Mouse (Mus musculus): ENCODE data around the gene Vps26a. TPM values are rescaled to one million over a fixed set of nuclear protein-coding genes. Genes with fewer than 3 reads are reported as not detected.

Gene Vps26a
- polyA plus RNA-seq (2016; fragmentation: Nextera tagmentation; extraction: Ambion mirVana), result 93.4 and 96.5 TPM in 2 replicates

DNA sequence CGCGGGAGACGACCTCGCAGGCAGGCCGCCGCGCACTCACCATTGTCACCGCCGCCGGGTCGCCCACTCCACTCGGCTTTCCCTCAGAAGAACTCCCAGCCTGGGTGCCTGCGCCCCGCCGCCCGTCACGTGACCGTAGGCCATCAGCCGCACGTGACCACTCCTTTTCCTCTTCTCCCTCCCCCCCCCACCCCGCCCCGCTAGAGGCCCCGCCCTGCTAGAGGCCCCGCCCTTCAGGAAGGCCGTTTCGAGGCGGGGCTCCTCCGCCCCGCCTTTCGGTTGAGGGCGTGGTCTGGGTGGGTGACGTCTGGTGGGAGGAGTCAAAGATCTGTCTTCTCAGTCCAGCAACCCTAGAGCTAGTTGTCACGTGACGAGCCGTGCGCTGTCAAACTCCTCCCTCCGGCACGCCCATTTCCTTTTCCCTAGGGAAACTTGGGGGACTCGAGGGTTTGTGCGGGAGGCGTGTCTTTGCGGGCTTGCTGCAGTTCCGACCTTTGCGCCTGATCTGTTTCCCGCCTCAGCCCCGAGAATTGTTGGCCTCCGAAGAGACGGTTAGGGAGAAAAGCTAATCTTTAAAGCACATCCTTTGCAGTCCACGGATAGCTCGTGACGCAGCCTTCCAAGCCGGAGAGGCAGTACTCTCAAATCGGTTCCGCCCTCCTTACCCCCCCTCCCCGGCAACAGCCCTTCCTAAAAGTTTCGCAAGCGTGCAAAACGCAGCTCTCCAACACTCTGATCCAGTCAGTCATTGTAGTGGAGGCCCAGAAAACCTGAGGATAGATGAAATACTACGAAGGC lies at the start of gene Vps26a:
Gene Vps26a, minus strand, starts transcription at position 188 of the 798 bp plus-strand sequence.
- Histone ChIP-seq H3K27ac (peak within 1 kb of the TSS; percentile 92), H3K9me3 (no peaks in the 10 kb centered on the region), H3K27me3 (ENCODE audit: poor library complexity, severe bottlenecking) (no peaks in the 10 kb centered on the region), H3K36me3 (replicated peaks) (no peaks in the 10 kb centered on the region), H3K4me1 (peaks cover 24% of the 10 kb centered on the region), H3K4me3 (peak within 1 kb of the TSS; percentile 96)
- under 1% methylated on average over 54 of the region's 59 CpGs for WGBS
- DNase-seq (ENCODE audit: extremely low spot score, low spot score), result peak; percentile 99

DNA sequence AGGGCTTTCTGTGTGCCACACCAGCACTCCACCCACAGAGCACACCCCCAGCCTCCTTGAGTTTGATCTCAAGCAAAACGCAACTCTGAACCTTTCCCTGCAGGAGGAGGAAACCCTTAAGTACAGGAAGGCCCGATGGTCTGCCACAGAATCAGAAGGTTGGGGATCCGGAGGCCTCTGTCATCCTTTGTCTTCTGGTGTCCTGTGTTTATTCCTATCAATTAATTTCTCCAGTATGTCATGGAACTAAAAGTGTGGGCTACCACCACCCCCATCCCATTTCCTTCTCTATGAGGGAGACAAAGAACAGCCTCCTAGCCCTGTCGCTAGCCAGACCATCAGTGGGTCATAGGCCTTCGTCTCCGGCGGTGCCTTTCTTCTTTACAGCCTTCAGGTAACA lies 47.9 kb upstream of the Vps26a start:
- no peak for DNase-seq (ENCODE audit: extremely low spot score, low spot score)
- Histone ChIP-seq H3K4me3 (no peak overlapping the region), H3K9me3 (no peaks in the 10 kb centered on the region), H3K27me3 (ENCODE audit: poor library complexity, severe bottlenecking) (no peaks in the 10 kb centered on the region), H3K36me3 (replicated peaks) (no peaks in the 10 kb centered on the region), H3K27ac (no peak overlapping the region), H3K4me1 (no peaks in the 10 kb centered on the region)
- 86% methylated on average over 7 of the region's 7 CpGs for WGBS

DNA sequence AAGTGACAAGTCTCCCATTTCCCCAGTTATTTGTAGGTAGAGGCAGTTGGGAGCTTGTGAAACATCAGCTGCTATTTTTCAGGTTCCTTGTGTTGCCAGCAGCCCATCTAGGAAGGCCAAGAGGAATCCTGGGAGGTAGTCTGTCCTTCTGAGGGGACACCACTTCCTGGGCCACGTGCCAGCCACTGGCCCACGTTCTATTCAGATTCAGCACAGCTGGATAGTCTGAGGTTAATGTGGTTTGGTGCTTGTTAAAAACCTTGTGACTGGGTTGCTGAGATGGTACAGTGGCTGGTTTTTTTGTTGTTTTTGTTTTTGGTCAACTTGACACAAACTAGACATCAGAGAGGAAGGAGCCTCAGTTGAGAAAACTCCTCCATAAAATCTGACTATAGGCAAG lies 46.2 kb upstream of the Vps26a start:
- no peaks in the 10 kb centered on the region for H3K27me3 ChIP-seq (ENCODE audit: poor library complexity, severe bottlenecking)
- H3K27ac ChIP-seq, result no peak overlapping the region
- WGBS, result 74% methylated on average over 2 of the region's 2 CpGs
- no peak for DNase-seq (ENCODE audit: extremely low spot score, low spot score)
- H3K4me3 ChIP-seq, result no peak overlapping the region
- H3K9me3 ChIP-seq, result no peaks in the 10 kb centered on the region
- H3K36me3 ChIP-seq (replicated peaks), result no peaks in the 10 kb centered on the region
- no peaks in the 10 kb centered on the region for H3K4me1 ChIP-seq

DNA sequence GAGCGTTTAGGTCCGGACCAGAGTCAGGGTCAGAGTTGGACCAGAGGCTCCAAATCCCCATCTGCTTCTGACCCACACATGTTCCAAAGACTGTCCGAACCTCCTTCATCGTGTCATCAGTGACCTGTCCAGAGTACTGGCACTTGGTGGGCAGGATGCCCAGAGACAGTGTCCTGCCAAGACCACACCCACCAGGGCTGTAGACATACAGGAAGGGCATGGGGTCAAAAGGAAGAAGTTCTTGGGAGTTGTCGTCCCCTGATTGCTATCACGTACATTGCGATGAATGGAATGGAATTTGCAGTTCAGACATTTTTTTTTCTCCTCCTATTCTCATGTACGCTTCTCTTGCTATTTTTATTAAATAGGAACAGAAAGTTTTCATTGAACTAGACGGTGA lies 43.6 kb upstream of the Vps26a start:
- no peak for DNase-seq (ENCODE audit: extremely low spot score, low spot score)
- Histone ChIP-seq H3K36me3 (replicated peaks) (no peaks in the 10 kb centered on the region), H3K4me3 (no peak overlapping the region), H3K27me3 (ENCODE audit: poor library complexity, severe bottlenecking) (no peaks in the 10 kb centered on the region), H3K4me1 (no peaks in the 10 kb centered on the region), H3K9me3 (no peaks in the 10 kb centered on the region), H3K27ac (no peak overlapping the region)
- WGBS, result 89% methylated on average over 9 of the region's 9 CpGs

DNA sequence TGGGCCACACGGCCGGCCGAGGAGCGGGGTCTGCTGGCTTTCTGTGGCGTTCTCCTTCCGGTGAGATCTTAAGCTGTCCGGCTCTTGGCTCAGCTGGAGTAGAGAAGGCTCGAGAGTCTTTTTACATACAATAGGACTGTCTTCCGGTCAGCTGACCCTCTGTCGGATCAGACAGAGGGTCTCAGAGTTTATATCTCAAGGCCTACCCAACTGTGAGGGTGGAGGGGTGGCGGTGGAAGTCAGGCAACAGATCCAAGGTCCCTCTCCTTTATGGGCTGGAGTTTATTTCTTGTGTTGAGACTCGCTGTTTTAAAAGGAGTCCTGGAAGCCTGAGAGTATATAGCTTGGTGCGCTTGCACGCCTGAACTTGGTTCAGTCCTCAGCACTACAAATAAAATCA lies 40.7 kb upstream of the Vps26a start, which contains the start of gene Srgn:
Gene Srgn, minus strand, starts transcription at position 101 of the 400 bp plus-strand sequence.
- Histone ChIP-seq H3K4me1 (no peaks in the 10 kb centered on the region), H3K4me3 (no peak within 1 kb of the TSS), H3K36me3 (replicated peaks) (no peaks in the 10 kb centered on the region), H3K27ac (no peak within 1 kb of the TSS), H3K27me3 (ENCODE audit: poor library complexity, severe bottlenecking) (no peaks in the 10 kb centered on the region), H3K9me3 (no peaks in the 10 kb centered on the region)
- DNase-seq (ENCODE audit: extremely low spot score, low spot score), result no peak
- WGBS, result 88% methylated on average over 14 of the region's 14 CpGs

DNA sequence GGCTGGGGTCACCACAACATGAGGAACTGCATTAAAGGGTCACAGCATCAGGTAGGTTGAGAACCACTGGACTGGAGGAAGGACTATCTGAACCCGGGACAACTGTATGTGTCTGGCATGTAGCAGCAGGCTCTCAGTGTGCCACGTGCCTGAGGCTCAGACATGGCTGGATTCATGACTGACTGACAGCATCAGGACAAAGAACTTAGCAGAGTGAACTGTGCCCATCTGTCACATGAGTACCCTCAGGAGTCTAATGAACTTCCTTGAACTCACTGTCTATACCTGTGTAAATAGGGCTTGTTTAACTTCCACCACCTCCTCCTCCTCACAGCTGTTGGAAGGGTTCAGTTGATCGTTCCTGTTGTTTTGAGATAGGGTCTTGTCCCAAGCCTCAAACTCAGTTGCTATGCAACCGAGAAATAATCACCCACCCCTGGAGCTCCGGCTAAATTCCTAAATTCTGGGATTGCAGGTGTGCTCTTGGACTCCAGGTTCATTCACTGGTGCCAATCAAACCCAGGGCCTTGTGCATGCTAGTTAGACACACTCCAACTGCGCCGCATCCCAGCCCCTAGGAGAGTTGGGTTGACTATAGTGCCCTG lies 35.8 kb upstream of the Vps26a start:
- 88% methylated on average over 7 of the region's 7 CpGs for WGBS
- Histone ChIP-seq H3K4me1 (no peaks in the 10 kb centered on the region), H3K9me3 (no peaks in the 10 kb centered on the region), H3K27ac (no peak overlapping the region), H3K27me3 (ENCODE audit: poor library complexity, severe bottlenecking) (no peaks in the 10 kb centered on the region), H3K4me3 (no peak overlapping the region), H3K36me3 (replicated peaks) (no peaks in the 10 kb centered on the region)
- DNase-seq (ENCODE audit: extremely low spot score, low spot score), result no peak

DNA sequence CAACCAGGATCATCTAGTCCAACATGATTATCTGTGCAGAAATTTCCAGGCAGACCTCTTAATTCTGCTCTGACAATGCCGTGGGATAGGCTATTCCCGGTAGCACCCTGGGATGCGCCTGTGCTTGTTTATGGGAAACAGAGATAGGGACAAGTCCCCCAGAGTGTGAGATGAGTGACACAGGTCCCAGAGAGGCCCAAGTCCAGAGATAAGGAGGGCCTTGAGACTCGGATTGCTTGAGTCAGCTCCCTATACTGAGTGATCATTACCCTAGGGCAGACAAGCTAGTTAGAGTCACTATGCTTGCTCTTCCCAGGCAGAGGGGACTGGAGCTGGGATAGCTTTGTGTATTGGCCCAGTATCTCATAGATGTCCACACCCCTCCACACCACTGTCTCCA lies 35.2 kb upstream of the Vps26a start:
- Histone ChIP-seq H3K4me3 (no peak overlapping the region), H3K4me1 (no peaks in the 10 kb centered on the region), H3K27me3 (ENCODE audit: poor library complexity, severe bottlenecking) (no peaks in the 10 kb centered on the region), H3K36me3 (replicated peaks) (no peaks in the 10 kb centered on the region), H3K27ac (no peak overlapping the region), H3K9me3 (no peaks in the 10 kb centered on the region)
- no peak for DNase-seq (ENCODE audit: extremely low spot score, low spot score)
- 74% methylated on average over 4 of the region's 4 CpGs for WGBS

DNA sequence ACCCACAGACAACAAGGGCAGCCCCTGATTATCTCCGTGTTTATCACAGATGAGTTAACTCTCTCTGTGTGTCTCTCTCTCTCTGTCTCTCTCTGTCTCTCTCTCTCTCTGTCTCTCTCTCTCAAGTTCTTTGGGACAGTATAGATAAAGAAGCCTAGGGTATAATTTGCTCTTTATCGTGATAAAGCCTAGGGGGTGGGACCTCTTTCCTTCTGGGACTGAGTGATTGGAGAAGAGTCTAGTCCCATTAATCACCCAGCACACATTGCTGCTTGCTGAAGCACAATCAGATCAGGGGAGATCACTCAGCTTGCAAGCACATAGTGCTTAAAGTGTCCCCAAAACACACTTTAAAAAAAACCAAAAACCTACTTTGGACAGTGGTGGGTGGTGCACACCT lies 34.3 kb upstream of the Vps26a start:
- no peaks in the 10 kb centered on the region for H3K9me3 ChIP-seq
- no peak for DNase-seq (ENCODE audit: extremely low spot score, low spot score)
- no peaks in the 10 kb centered on the region for H3K27me3 ChIP-seq (ENCODE audit: poor library complexity, severe bottlenecking)
- H3K4me1 ChIP-seq, result no peaks in the 10 kb centered on the region
- no peaks in the 10 kb centered on the region for H3K36me3 ChIP-seq (replicated peaks)
- 73% methylated on average over 2 of the region's 2 CpGs for WGBS
- H3K4me3 ChIP-seq, result no peak overlapping the region
- no peak overlapping the region for H3K27ac ChIP-seq

DNA sequence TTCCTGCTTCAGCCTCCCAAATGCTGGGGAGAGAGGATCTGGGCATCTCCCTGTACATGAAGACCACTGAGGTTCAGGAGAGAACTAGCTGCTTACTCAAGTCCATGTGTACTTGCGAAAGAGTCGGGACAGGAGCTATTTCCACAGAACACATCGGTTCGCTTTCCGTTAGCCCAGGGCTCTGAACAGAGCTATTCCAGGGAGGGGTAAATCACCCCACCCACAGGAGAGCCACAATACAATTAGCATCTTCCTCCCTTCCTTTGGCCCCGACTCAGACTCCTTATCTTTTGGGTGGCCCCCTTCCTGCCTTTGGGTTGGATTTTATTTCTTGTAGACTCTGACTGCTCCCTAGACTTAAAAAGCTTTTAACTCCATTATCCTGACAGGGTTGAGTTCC lies 30.9 kb upstream of the Vps26a start:
- Histone ChIP-seq H3K27ac (no peak overlapping the region), H3K4me1 (no peaks in the 10 kb centered on the region), H3K36me3 (replicated peaks) (no peaks in the 10 kb centered on the region), H3K4me3 (no peak overlapping the region), H3K27me3 (ENCODE audit: poor library complexity, severe bottlenecking) (no peaks in the 10 kb centered on the region), H3K9me3 (no peaks in the 10 kb centered on the region)
- WGBS, result 91% methylated on average over 6 of the region's 6 CpGs
- DNase-seq (ENCODE audit: extremely low spot score, low spot score), result no peak

DNA sequence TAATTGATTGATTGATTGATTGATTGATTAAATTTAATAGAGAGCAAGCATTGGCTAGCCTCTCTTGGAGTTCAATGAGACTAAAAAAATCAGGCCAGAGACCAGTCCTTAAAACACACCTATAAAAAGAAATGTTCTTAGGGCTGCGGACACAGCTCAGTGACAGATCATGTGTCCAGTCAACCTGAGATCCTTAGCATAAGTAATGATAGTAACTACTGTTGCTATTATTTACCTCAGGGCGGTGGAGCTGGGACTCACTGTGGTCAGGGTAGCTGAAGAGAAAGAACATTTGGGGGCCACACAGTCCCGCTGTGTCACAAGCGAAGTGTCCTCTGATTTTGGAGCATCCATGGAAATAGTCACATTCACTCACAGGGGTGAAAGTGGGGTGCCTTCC lies 26.2 kb upstream of the Vps26a start:
- H3K36me3 ChIP-seq (replicated peaks), result no peaks in the 10 kb centered on the region
- no peak overlapping the region for H3K4me3 ChIP-seq
- DNase-seq (ENCODE audit: extremely low spot score, low spot score), result no peak
- 93% methylated on average over 4 of the region's 4 CpGs for WGBS
- no peak overlapping the region for H3K27ac ChIP-seq
- H3K27me3 ChIP-seq (ENCODE audit: poor library complexity, severe bottlenecking), result peaks cover 18% of the 10 kb centered on the region
- H3K9me3 ChIP-seq, result no peaks in the 10 kb centered on the region
- peaks cover 10% of the 10 kb centered on the region for H3K4me1 ChIP-seq

DNA sequence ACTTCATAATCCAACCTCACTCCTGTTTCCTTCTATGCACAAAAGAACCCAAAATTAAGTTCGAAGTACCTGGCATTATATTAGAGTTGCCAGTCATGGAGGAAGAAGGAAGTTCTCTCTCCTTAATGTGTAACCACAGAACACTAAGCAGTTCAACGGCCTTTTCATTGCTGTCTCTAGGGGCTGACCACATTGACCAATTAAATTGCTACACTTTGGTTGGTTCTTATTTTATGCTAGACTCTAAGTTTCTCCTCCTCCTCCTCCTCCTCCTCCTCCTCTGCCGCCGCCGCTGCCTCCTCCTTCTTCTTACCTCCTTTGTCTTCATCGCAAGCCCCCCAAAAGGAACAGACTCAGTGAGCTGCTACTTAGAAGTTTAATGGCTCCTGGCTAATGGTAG lies 24.9 kb upstream of the Vps26a start:
- H3K36me3 ChIP-seq (replicated peaks), result no peaks in the 10 kb centered on the region
- H3K4me3 ChIP-seq, result no peak overlapping the region
- peaks cover 32% of the 10 kb centered on the region for H3K27me3 ChIP-seq (ENCODE audit: poor library complexity, severe bottlenecking)
- H3K27ac ChIP-seq, result no peak overlapping the region
- DNase-seq (ENCODE audit: extremely low spot score, low spot score), result no peak
- WGBS, result 85% methylated on average over 6 of the region's 6 CpGs
- H3K4me1 ChIP-seq, result peaks cover 10% of the 10 kb centered on the region
- no peaks in the 10 kb centered on the region for H3K9me3 ChIP-seq

DNA sequence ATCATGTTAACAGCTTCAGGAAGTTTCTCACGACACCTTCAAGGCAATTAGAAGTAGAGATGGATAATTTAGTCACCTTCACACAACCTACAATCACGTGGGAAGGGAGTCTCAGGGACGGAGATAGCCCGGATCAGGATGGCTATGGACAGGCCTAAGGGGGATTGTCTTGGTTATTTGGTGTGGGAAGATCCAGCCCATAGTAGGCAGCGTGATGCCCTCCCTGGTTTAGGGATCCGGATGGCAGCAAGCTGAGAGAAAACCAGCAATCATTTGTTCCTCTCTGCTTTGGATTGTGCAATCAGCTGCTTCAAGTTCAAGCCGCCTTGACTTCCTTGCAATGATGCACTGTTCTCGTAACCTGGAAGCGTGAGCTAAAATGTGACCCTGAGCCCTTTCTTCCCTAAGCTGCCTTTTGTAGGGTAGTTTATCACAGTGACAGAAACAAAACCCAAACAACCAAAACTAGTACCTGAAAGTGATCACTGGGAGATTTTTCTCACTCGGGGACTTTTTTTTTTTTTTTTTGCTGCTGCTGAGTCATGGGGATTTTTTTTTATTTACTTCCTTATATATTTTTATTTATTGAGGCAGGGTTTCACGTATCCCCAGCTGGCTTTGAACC lies 22.5 kb upstream of the Vps26a start:
- Histone ChIP-seq H3K4me3 (no peak overlapping the region), H3K9me3 (no peaks in the 10 kb centered on the region), H3K27me3 (ENCODE audit: poor library complexity, severe bottlenecking) (peaks cover 38% of the 10 kb centered on the region), H3K4me1 (peaks cover 10% of the 10 kb centered on the region), H3K36me3 (replicated peaks) (no peaks in the 10 kb centered on the region), H3K27ac (no peak overlapping the region)
- DNase-seq (ENCODE audit: extremely low spot score, low spot score), result no peak
- WGBS, result 65% methylated on average over 11 of the region's 11 CpGs

DNA sequence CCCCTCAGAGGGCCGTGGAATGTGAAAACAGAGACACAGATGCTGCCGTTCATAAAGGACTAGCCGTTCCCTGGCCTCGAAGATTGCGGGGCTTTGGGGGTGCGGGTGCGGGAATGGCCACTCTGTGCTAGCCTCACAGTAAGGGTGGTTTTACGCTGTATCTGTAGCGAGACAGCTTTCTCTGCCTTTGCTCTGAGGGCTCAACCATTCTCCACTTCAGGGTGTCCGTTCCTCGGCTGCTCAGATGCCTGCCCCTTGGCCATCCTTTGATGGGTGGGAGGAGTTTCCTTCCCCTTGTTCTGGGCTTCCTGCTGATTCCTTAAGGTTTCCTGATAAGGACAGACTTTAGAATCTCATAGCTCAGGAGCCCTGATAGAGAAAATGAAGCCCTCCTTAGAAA lies 21.9 kb upstream of the Vps26a start:
- WGBS, result 10% methylated on average over 11 of the region's 11 CpGs
- no peak overlapping the region for H3K27ac ChIP-seq

More for the DNA sequence above, 21.9 kb upstream of the Vps26a start:
- no peak for DNase-seq (ENCODE audit: extremely low spot score, low spot score)
- Histone ChIP-seq H3K4me3 (peak overlapping the region; percentile 43), H3K27me3 (ENCODE audit: poor library complexity, severe bottlenecking) (peaks cover 38% of the 10 kb centered on the region), H3K9me3 (no peaks in the 10 kb centered on the region), H3K4me1 (peaks cover 10% of the 10 kb centered on the region), H3K36me3 (replicated peaks) (no peaks in the 10 kb centered on the region)
